Mouse (Mus musculus) lung, adult 2 months (tissue): ENCODE measurements around the gene Arhgap4.

Source experiments
- CTCF ChIP-seq: fragments of 200-500 bp; IDR thresholded peaks from 2 replicates; pipeline ENCODE4 v1.5.1; 2011; ENCODE audit warnings: mild to moderate bottlenecking, low read length, control low read depth; ENCODE audit not compliant: insufficient read depth
- POLR2A ChIP-seq: fragments of 200-500 bp; IDR thresholded peaks from 2 replicates; pipeline ENCODE4 v1.6.1; 2011; ENCODE audit warnings: low read depth, mild to moderate bottlenecking, control low read depth, low read length, borderline replicate concordance; ENCODE audit errors: extremely low read depth

GRCm38 (mm10) chrX:73964363-73964762 is 42.7 kb upstream of the Arhgap4 start:
- TF ChIP-seq CTCF (no peak), POLR2A (no peak; the same call in 1 of the 2 replicates)
